Mouse (Mus musculus) midbrain, embryonic 11.5 days (tissue): ENCODE measurements at regions not wholly inside any gene's neighbourhood (a gene's known extent, or its start where the extent isn't known, plus 50 kb on each side); places are given as distances from the start of the nearest gene placed in this dataset.

Experiments
- ATAC-seq: fragments of 200-750 bp; cut with Nextera tagmentation; 2 replicates; pipeline ENCODE4 v1.8.0; 2017; ENCODE audit warnings: moderate TSS enrichment, moderate library complexity; ENCODE audit not compliant: low FRiP score
- DNase-seq: peaks from one replicate; pipeline ENCODE4 v3.0.0; 2015; ENCODE audit warnings: low spot score; ENCODE audit errors: missing footprints
- H3K27ac ChIP-seq: fragments of 300-500 bp; sonication (generic); 2 replicates; pipeline ENCODE4 v1.5.1; 2014; ENCODE audit warnings: low read depth, low read length
- H3K27me3 ChIP-seq: fragments of 300-500 bp; sonication (generic); 2 replicates; pipeline ENCODE4 v1.6.1; 2014; ENCODE audit warnings: mild to moderate bottlenecking, low read length, moderate library complexity, mixed read lengths; ENCODE audit not compliant: control insufficient read depth, insufficient read depth
- H3K36me3 ChIP-seq: fragments of 300-500 bp; sonication (generic); 2 replicates; pipeline ENCODE4 v1.6.1; 2014; ENCODE audit warnings: mild to moderate bottlenecking, low read length, moderate library complexity, mixed read lengths; ENCODE audit not compliant: control insufficient read depth, insufficient read depth
- H3K4me1 ChIP-seq: fragments of 300-500 bp; sonication (generic); 2 replicates; pipeline ENCODE4 v1.6.1; 2014; ENCODE audit warnings: low read length; ENCODE audit not compliant: control insufficient read depth, insufficient read depth
- H3K4me2 ChIP-seq: fragments of 300-500 bp; sonication (generic); 2 replicates; pipeline ENCODE4 v1.6.1; 2014; ENCODE audit warnings: mild to moderate bottlenecking, moderate library complexity
- H3K4me3 ChIP-seq: fragments of 300-500 bp; sonication (generic); 2 replicates; pipeline ENCODE4 v1.5.1; 2014; ENCODE audit warnings: low read depth, low read length
- H3K9ac ChIP-seq: fragments of 300-500 bp; sonication (generic); 2 replicates; pipeline ENCODE4 v1.6.1; 2014; ENCODE audit warnings: low read length
- H3K9me3 ChIP-seq: fragments of 300-500 bp; sonication (generic); 2 replicates; pipeline ENCODE4 v1.6.1; 2016; ENCODE audit warnings: low read length; ENCODE audit not compliant: control insufficient read depth
- WGBS: fragments of 180-500 bp; shearing (Covaris S2); extraction: QIAGEN DNeasy Blood & Tissue Kit; methylation state at CpG from one replicate; pipeline ENCODE4 v1.1.7; 2014; 5-methylcytosine and 5-hydroxymethylcytosine counted together

DNA sequence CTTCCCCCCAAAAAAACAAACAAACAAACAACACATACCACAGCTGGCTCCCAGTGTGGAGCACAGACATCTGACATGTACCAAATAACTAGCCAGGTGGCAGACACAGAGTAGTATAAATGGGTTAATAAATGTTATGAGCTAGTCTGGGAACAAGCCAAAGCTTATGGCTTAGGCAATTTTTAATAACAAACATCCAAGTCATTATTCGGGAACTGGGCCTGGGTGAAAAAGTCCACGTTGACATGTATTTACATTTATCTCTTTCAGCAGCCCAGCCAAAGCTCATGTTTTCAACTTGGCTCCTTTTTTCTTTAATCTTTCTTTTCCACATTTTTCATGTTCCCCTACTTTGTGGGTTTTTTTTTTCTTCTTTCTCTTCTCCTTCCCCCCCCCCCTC is 543.4 kb downstream of the Brinp1 start:
- no peak overlapping the region for H3K27ac ChIP-seq
- H3K4me1 ChIP-seq: no peaks in the 10 kb centered on the region
- no peak for ATAC-seq
- no peaks in the 10 kb centered on the region for H3K36me3 ChIP-seq
- H3K4me3 ChIP-seq: no peak overlapping the region
- no peaks in the 10 kb centered on the region for H3K27me3 ChIP-seq
- DNase-seq: peak; percentile 17
- H3K9me3 ChIP-seq: no peaks in the 10 kb centered on the region
- 87% methylated on average over 2 of the region's 2 CpGs for WGBS
- H3K4me2 ChIP-seq: no peak overlapping the region
- H3K9ac ChIP-seq: no peak overlapping the region

DNA sequence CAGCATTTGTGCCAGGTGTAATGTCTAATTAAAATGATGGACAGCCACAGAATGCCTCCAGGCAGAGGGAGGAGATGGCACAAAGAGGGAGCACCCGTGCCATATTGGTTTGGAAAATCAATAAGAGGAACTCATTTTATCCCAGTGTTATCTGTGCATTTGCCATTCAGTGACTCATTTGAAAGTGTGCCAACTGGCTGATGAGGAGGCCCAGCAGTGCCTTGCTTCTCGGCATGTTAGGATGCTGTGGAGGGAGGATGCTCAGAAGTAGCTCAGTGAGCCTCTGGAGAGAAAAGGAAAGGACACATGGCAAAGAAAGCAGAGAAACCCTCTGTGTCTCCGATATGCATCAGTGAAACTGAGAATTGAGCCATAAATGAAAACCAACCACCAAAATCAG is 549.8 kb downstream of the Brinp1 start:
- Histone ChIP-seq H3K9me3 (no peaks in the 10 kb centered on the region), H3K4me1 (no peaks in the 10 kb centered on the region), H3K27ac (no peak overlapping the region), H3K4me2 (no peak overlapping the region), H3K27me3 (no peaks in the 10 kb centered on the region), H3K4me3 (no peak overlapping the region), H3K36me3 (no peaks in the 10 kb centered on the region), H3K9ac (no peak overlapping the region)
- DNase-seq (no peak), ATAC-seq (no peak)
- 86% methylated on average over 3 of the region's 3 CpGs for WGBS

DNA sequence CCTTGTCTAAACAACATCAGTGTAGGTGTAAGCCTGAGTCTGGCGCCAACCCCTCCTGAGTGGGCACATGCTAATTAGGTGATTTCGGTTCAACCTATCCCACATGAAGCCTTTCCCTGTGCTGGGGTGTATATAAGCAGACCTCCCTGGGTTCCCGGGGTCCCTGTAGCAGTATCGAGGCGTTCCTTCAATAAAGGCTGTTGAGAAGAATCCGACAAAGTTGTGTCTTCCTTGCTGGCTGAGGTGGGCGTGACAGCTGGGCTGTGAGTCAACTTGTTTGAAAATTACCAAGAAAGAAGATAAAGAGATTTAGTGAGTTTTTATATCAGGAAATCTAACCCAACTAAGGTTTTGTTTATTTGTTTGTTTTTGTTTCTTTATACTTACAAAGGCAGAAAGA is 567.1 kb downstream of the Brinp1 start:
- 92% methylated on average over 7 of the region's 7 CpGs for WGBS
- H3K9ac ChIP-seq: no peak overlapping the region
- H3K4me1 ChIP-seq: no peaks in the 10 kb centered on the region
- DNase-seq (no peak), ATAC-seq (no peak)
- no peaks in the 10 kb centered on the region for H3K9me3 ChIP-seq
- H3K27me3 ChIP-seq: no peaks in the 10 kb centered on the region
- no peak overlapping the region for H3K4me3 ChIP-seq
- H3K4me2 ChIP-seq: no peak overlapping the region
- no peak overlapping the region for H3K27ac ChIP-seq
- H3K36me3 ChIP-seq: no peaks in the 10 kb centered on the region

GRCm38 (mm10) chr4:68382007-68382406 is 572.2 kb downstream of the Brinp1 start:
- no peaks in the 10 kb centered on the region for H3K36me3 ChIP-seq
- H3K4me3 ChIP-seq: no peak overlapping the region
- no peak overlapping the region for H3K9ac ChIP-seq
- no peaks in the 10 kb centered on the region for H3K9me3 ChIP-seq
- no peak overlapping the region for H3K4me2 ChIP-seq
- ATAC-seq: no peak
- WGBS: 89% methylated on average over 1 of the region's 1 CpGs
- no peak for DNase-seq
- H3K27ac ChIP-seq: no peak overlapping the region
- no peaks in the 10 kb centered on the region for H3K27me3 ChIP-seq
- H3K4me1 ChIP-seq: no peaks in the 10 kb centered on the region

DNA sequence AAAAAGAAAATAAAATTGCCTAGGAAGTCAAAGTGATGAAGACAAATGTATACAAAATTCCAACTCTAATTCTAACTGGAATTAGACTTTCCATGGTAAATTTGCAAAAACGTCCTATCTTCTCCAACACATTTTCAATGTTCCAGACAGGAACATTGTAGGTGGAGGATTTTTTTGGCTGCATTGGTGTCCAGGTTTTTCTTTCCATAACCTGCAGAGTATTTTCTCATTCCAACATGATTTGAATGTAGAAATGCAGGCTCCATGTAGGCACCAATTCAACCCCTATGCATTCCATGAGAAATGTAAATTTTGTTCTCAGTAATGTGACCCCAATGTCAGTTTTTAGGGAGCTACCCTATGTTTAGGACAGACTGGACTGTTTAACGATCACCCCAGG is 586.2 kb downstream of the Brinp1 start:
- Histone ChIP-seq H3K27ac (no peak overlapping the region), H3K36me3 (no peaks in the 10 kb centered on the region), H3K4me3 (no peak overlapping the region), H3K4me2 (no peak overlapping the region), H3K27me3 (no peaks in the 10 kb centered on the region), H3K9ac (no peak overlapping the region), H3K4me1 (no peaks in the 10 kb centered on the region), H3K9me3 (no peaks in the 10 kb centered on the region)
- DNase-seq (no peak), ATAC-seq (no peak)
- 84% methylated on average over 2 of the region's 2 CpGs for WGBS

DNA sequence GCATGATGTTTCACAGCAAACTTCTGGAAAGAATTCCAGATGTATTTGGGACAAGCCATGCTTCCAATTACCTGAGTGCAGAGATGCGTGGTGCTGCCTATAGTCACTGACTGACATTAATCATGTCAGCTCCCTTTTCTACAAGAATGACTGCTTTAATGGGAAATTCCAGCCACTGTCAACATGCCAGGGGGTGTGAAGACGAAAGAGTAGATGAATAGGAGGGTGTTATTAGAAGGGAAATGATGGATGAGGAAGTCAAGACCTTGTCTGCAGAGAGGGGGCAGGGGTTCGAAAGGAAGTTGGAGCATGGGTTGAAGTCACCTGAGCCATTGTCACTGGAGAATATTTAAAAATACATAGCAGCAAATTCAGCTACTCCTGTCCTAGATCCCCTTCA is 634.6 kb downstream of the Brinp1 start:
- 76% methylated on average over 3 of the region's 3 CpGs for WGBS
- no peaks in the 10 kb centered on the region for H3K27me3 ChIP-seq
- H3K4me2 ChIP-seq: no peak overlapping the region
- ATAC-seq: no peak
- no peak for DNase-seq
- no peak overlapping the region for H3K9ac ChIP-seq
- H3K36me3 ChIP-seq: no peaks in the 10 kb centered on the region
- no peak overlapping the region for H3K27ac ChIP-seq
- no peak overlapping the region for H3K4me3 ChIP-seq
- H3K9me3 ChIP-seq: no peaks in the 10 kb centered on the region
- no peaks in the 10 kb centered on the region for H3K4me1 ChIP-seq

DNA sequence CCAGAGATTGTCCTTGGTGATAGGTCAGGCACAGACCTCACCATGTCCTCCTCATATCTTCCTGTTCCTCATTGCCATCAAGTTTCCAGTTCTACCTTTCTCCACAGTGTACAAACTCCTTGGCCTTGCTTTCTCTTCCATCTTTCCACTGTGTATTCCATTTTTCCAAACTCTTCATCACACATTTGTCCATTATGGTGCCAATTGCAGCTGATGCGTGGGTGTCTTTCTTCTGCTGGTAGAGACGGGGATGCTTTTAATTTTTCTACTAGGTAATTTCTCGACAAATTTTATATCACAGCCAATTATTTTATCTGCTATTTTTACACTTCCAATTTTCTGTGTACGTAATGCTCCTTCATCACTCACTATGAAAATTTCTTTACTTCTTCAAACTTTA is 641.4 kb downstream of the Brinp1 start:
- DNase-seq: no peak
- Histone ChIP-seq H3K36me3 (no peaks in the 10 kb centered on the region), H3K4me2 (no peak overlapping the region), H3K9ac (no peak overlapping the region), H3K4me3 (no peak overlapping the region), H3K27me3 (no peaks in the 10 kb centered on the region), H3K9me3 (no peaks in the 10 kb centered on the region), H3K27ac (no peak overlapping the region), H3K4me1 (no peaks in the 10 kb centered on the region)
- ATAC-seq: no peak
- WGBS: 91% methylated on average over 4 of the region's 4 CpGs

DNA sequence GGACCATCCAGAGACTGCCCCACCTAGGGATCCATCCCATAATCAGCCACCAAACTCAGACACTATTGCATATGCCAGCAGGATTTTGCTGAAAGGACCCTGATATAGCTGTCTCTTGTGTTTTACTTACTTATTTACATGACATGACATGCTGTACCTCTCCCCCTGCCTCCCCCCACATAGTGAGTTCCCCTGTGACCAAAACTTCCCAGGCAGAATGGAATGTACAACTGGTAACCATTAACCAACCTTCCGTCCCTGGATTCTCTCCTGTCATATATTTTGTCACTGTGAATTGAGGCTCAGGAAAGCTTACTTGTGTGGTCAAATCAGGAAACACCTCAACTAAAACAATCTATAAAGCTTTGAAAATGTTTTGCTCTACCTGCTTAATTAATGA is 669.4 kb downstream of the Brinp1 start:
- Histone ChIP-seq H3K36me3 (no peaks in the 10 kb centered on the region), H3K9ac (no peak overlapping the region), H3K4me1 (no peaks in the 10 kb centered on the region), H3K9me3 (no peaks in the 10 kb centered on the region), H3K4me2 (no peak overlapping the region), H3K4me3 (no peak overlapping the region), H3K27me3 (no peaks in the 10 kb centered on the region), H3K27ac (no peak overlapping the region)
- WGBS: 81% methylated on average over 1 of the region's 1 CpGs
- DNase-seq: no peak
- no peak for ATAC-seq

DNA sequence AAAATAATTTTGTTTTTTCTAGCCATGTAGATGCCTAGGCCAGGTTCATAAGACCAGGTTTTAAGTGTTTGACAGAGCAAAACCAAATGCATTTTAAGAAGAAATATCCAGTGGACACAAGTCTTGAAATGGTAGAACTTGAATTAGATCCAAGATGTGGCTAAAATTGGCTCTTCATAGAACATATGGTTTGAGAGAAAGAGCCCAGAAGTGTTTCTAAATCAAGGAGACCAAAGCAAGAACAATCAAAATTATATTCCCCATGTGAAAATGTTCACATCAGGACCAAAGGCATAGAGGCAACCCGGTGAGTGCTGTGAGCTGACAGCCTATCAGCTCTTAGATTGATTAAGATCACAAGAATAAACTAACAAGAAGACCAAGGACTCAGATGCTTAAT is 673.3 kb downstream of the Brinp1 start:
- no peak overlapping the region for H3K4me2 ChIP-seq
- DNase-seq: no peak
- H3K4me1 ChIP-seq: no peaks in the 10 kb centered on the region
- H3K36me3 ChIP-seq: no peaks in the 10 kb centered on the region
- ATAC-seq: no peak
- no peak overlapping the region for H3K4me3 ChIP-seq
- no peaks in the 10 kb centered on the region for H3K9me3 ChIP-seq
- H3K27ac ChIP-seq: no peak overlapping the region
- no peaks in the 10 kb centered on the region for H3K27me3 ChIP-seq
- 79% methylated on average over 1 of the region's 1 CpGs for WGBS
- no peak overlapping the region for H3K9ac ChIP-seq

GRCm38 (mm10) chr4:68275063-68275708 is 679.0 kb downstream of the Brinp1 start:
- Histone ChIP-seq H3K27me3 (no peaks in the 10 kb centered on the region), H3K36me3 (no peaks in the 10 kb centered on the region), H3K27ac (no peak overlapping the region), H3K9me3 (no peaks in the 10 kb centered on the region), H3K4me2 (no peak overlapping the region), H3K4me3 (no peak overlapping the region), H3K4me1 (no peaks in the 10 kb centered on the region), H3K9ac (no peak overlapping the region)
- ATAC-seq: no peak
- DNase-seq: no peak
- WGBS: 83% methylated on average over 3 of the region's 3 CpGs
